Mouse (Mus musculus) heart, postnatal 0 days (tissue): ENCODE results near the gene Slc35c1. TPM values are rescaled to one million over a fixed set of nuclear protein-coding genes. Genes with fewer than 3 reads are reported as not detected.

Source experiments
- ATAC-seq: fragments of 200-750 bp; cut with Nextera tagmentation; 2 replicates; pipeline ENCODE4 v1.8.0; 2017; ENCODE audit warnings: low read depth, moderate number of reproducible peaks, moderate library complexity; ENCODE audit not compliant: insufficient read depth
- DNase-seq: peaks from one replicate; pipeline ENCODE4 v3.0.0-alpha.2; 2016; ENCODE audit warnings: low spot score
- H3K27ac ChIP-seq: fragments of 300-500 bp; sonication (generic); 2 replicates; pipeline ENCODE4 v1.5.1; 2014; ENCODE audit warnings: low read depth, mild to moderate bottlenecking
- H3K27me3 ChIP-seq: fragments of 300-500 bp; sonication (generic); 2 replicates; pipeline ENCODE4 v1.6.1; 2014; ENCODE audit warnings: low read length, mixed read lengths; ENCODE audit not compliant: control insufficient read depth, insufficient read depth
- H3K36me3 ChIP-seq: fragments of 300-500 bp; sonication (generic); replicated peaks from 2 replicates; pipeline ENCODE4 v1.6.1; 2014; ENCODE audit warnings: low read length, mixed read lengths; ENCODE audit not compliant: control insufficient read depth, insufficient read depth
- H3K4me1 ChIP-seq: fragments of 300-500 bp; sonication (generic); 2 replicates; pipeline ENCODE4 v1.6.1; 2014; ENCODE audit warnings: antibody characterized with exemption; ENCODE audit not compliant: control insufficient read depth, insufficient read depth
- H3K4me2 ChIP-seq: fragments of 300-500 bp; sonication (generic); 2 replicates; pipeline ENCODE4 v1.6.1; 2014; ENCODE audit warnings: low read depth, mild to moderate bottlenecking, low read length, moderate library complexity
- H3K4me3 ChIP-seq: fragments of 300-500 bp; sonication (generic); 2 replicates; pipeline ENCODE4 v1.5.1; 2014; ENCODE audit warnings: low read depth, low read length
- H3K9ac ChIP-seq: fragments of 300-500 bp; sonication (generic); replicated peaks from 2 replicates; pipeline ENCODE4 v1.6.1; 2014; ENCODE audit warnings: low read depth, low read length, mixed read lengths
- H3K9me3 ChIP-seq: fragments of 300-500 bp; sonication (generic); replicated peaks from 2 replicates; pipeline ENCODE4 v1.6.1; 2016; ENCODE audit warnings: low read length; ENCODE audit not compliant: control insufficient read depth
- CTCF ChIP-seq: IDR thresholded peaks from 2 replicates; pipeline ENCODE4 v1.5.1; 2016; ENCODE audit warnings: antibody characterized with exemption, control low read depth, low read depth
- EP300 ChIP-seq: IDR thresholded peaks from 2 replicates; pipeline ENCODE4 v1.6.1; 2016; ENCODE audit warnings: antibody characterized with exemption, low read depth
- WGBS: fragments of 180-500 bp; shearing (Covaris S2); extraction: QIAGEN DNeasy Blood & Tissue Kit; methylation state at CpG from one replicate; pipeline ENCODE4 v1.1.7; 2014; 5-methylcytosine and 5-hydroxymethylcytosine counted together
- polyA plus RNA-seq: library from polyadenylated mRNA; unstranded; fragments of >200 nt; fragmentation: Nextera tagmentation; extraction: Ambion mirVana; gene quantifications from 2 replicates; pipeline ENCODE4 v1.2.1, GENCODE M21; 2015
- total RNA-seq: library from RNA; depleted of rRNA; stranded (reverse); fragments of >200 nt; gene quantifications from 2 replicates; pipeline ENCODE4 v1.2.3, GENCODE M21; 2014; ENCODE audit warnings: low replicate concordance

The Slc35c1 gene
- total and polyA plus RNA-seq, 2 experiments from 2014 or later: 4.6 to 5.0 TPM

GRCm38 (mm10) chr2:92496681-92497080 lies 36.3 kb upstream of the Slc35c1 start:
- H3K9ac ChIP-seq: no peak overlapping the region
- H3K27me3 ChIP-seq: no peaks in the 10 kb centered on the region
- H3K4me2 ChIP-seq: no peak overlapping the region
- H3K9me3 ChIP-seq: no peaks in the 10 kb centered on the region
- H3K4me1 ChIP-seq: peaks cover 5% of the 10 kb centered on the region
- 29% methylated on average over 10 of the region's 10 CpGs for WGBS
- H3K36me3 ChIP-seq: no peaks in the 10 kb centered on the region
- TF ChIP-seq EP300: no peak
- no peak for TF ChIP-seq CTCF
- H3K27ac ChIP-seq: no peak overlapping the region
- H3K4me3 ChIP-seq: no peak overlapping the region
- ATAC-seq (peak; percentile 34; the same call in 1 of the 2 replicates), DNase-seq (no peak)

DNA sequence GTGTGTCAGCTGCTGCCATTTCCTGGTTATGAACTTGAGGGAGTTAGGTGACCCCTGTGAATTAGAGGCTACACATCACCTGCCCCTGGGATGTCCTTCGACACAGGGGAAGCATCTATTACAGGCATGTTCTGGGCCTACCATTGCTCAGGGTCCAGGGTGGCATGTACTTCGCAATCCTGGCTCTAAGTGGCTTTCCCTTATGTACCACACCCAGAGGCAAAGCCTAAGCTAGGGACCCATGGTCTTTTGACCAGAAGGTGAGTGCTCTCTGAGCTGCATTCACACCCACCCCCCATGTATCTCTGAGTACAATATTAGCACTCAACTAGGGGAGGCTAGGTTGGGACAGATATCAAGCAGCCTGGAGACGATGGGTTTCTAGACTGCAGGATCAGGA lies 34.6 kb upstream of the Slc35c1 start:
- Histone ChIP-seq H3K27me3 (no peaks in the 10 kb centered on the region), H3K9ac (no peak overlapping the region), H3K27ac (no peak overlapping the region), H3K4me1 (peaks cover 8% of the 10 kb centered on the region), H3K4me2 (no peak overlapping the region), H3K36me3 (no peaks in the 10 kb centered on the region), H3K9me3 (no peaks in the 10 kb centered on the region), H3K4me3 (no peak overlapping the region)
- WGBS: 82% methylated on average over 3 of the region's 3 CpGs
- TF ChIP-seq EP300 (no peak), CTCF (no peak)
- DNase-seq (no peak), ATAC-seq (no peak)

DNA sequence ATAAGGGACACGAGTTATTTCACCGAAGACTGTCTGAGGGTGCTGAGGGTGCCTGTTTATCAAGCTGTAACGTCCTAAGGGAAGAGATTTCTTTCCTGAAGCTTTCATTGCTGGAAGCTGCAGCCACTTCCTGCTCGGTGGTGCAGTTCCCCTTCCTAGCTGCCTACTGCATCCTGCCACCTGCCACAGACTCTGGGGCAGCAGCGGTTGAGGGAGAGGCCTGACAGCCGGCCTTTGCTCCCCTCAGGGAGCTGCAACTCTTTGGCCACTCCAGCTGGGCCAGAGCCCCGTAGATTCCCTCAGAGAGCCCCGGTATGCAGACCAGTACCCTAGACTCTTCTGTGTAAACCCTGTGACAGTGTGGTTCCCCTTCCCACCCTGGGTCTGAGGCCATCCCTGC lies 34.1 kb upstream of the Slc35c1 start:
- H3K27ac ChIP-seq: no peak overlapping the region; the same call in 1 of the 2 replicates
- no peak overlapping the region for H3K4me3 ChIP-seq
- TF ChIP-seq CTCF: no peak
- H3K4me2 ChIP-seq: no peak overlapping the region
- ATAC-seq: no peak
- H3K9ac ChIP-seq: no peak overlapping the region
- WGBS: 44% methylated on average over 8 of the region's 8 CpGs
- H3K9me3 ChIP-seq: no peaks in the 10 kb centered on the region
- DNase-seq: no peak
- H3K36me3 ChIP-seq: no peaks in the 10 kb centered on the region
- no peaks in the 10 kb centered on the region for H3K27me3 ChIP-seq
- H3K4me1 ChIP-seq: peaks cover 8% of the 10 kb centered on the region

DNA sequence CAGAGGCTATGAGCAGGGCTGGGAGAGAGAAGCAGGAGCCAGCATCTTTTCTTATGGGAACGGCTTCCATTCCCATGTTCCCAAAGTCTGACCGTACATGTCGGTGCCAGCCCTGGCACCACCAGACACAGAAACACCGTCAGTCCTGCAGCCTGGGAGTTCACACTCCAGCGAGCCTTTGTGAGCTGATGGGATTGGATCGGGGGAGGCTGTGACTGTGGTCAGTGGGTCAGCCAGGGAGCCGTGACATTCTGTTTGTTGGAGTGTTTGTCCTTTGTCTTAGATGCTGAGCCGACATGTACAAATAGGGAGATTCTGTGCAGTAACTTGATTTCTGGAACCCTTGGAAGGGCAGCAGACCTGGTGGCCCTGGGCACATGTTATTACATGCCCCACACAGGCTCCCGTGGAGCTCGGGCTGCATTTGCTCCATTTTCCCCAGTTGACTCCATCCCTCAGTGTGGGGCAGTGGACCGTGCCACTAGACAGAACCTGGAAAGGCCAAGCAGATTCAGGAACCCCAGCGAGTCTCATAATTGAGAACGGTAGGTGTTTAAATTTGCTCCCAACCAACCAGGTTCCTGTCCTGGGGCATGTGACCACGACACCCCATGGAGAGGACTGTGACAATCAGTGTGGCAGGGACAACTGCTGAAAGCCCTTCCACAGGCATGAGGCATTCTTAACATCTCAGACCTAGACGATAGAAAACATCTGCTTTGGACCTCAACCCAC lies 33.5 kb upstream of the Slc35c1 start:
- DNase-seq: no peak
- no peak for ATAC-seq
- H3K36me3 ChIP-seq: no peaks in the 10 kb centered on the region
- TF ChIP-seq CTCF: no peak
- no peak for TF ChIP-seq EP300
- H3K27ac ChIP-seq: no peak overlapping the region
- H3K4me3 ChIP-seq: no peak overlapping the region
- 70% methylated on average over 15 of the region's 15 CpGs for WGBS
- H3K27me3 ChIP-seq: no peaks in the 10 kb centered on the region
- H3K4me1 ChIP-seq: peaks cover 8% of the 10 kb centered on the region
- no peak overlapping the region for H3K4me2 ChIP-seq
- no peaks in the 10 kb centered on the region for H3K9me3 ChIP-seq
- H3K9ac ChIP-seq: no peak overlapping the region

GRCm38 (mm10) chr2:92491950-92492501 lies 31.7 kb upstream of the Slc35c1 start:
- Histone ChIP-seq H3K4me3 (no peak overlapping the region), H3K9ac (no peak overlapping the region), H3K4me2 (peak overlapping the region; percentile 7; the same call in 1 of the 2 replicates), H3K27me3 (no peaks in the 10 kb centered on the region), H3K4me1 (peaks cover 8% of the 10 kb centered on the region), H3K36me3 (no peaks in the 10 kb centered on the region), H3K27ac (0 out of 2 replicates have a peak overlapping the region, but pooled peaks have one; percentile 21), H3K9me3 (no peaks in the 10 kb centered on the region)
- WGBS: 20% methylated on average over 12 of the region's 12 CpGs
- DNase-seq: peak; percentile 38
- ATAC-seq: peak; percentile 63
- TF ChIP-seq CTCF: no peak
- no peak for TF ChIP-seq EP300
